Mouse (Mus musculus) kidney, embryonic 16.5 days (tissue): Measurements from ENCODE around the gene Baz1b. TPM values are rescaled to one million over a fixed set of nuclear protein-coding genes. Genes with fewer than 3 reads are reported as not detected.
A peak's percentile ranks its signal among the peaks of the same experiment; 100 is the strongest.

Experiments used
- ATAC-seq: fragments of 200-750 bp; cut with Nextera tagmentation; 2 replicates; pipeline ENCODE4 v1.8.0; 2017; ENCODE audit warnings: moderate TSS enrichment; ENCODE audit not compliant: low FRiP score, low TSS enrichment
- H3K27ac ChIP-seq: fragments of 300-500 bp; sonication (generic); 2 replicates; pipeline ENCODE4 v1.5.1; 2014; ENCODE audit warnings: low read length
- H3K27me3 ChIP-seq: fragments of 300-500 bp; sonication (generic); 2 replicates; pipeline ENCODE4 v1.6.1; 2014; ENCODE audit warnings: low read length, control low read depth, mixed read lengths; ENCODE audit not compliant: insufficient read depth
- H3K36me3 ChIP-seq: fragments of 300-500 bp; sonication (generic); 2 replicates; pipeline ENCODE4 v1.6.1; 2014; ENCODE audit warnings: low read length, control low read depth, mixed read lengths; ENCODE audit not compliant: insufficient read depth
- H3K4me1 ChIP-seq: fragments of 300-500 bp; sonication (generic); 2 replicates; pipeline ENCODE4 v1.6.1; 2014; ENCODE audit warnings: low read length, control low read depth, mixed read lengths; ENCODE audit not compliant: insufficient read depth
- H3K4me2 ChIP-seq: fragments of 300-500 bp; sonication (generic); replicated peaks from 2 replicates; pipeline ENCODE4 v1.6.1; 2014; ENCODE audit warnings: low read depth, low read length
- H3K4me3 ChIP-seq: fragments of 300-500 bp; sonication (generic); 2 replicates; pipeline ENCODE4 v1.5.1; 2014; ENCODE audit warnings: mild to moderate bottlenecking, low read length
- H3K9ac ChIP-seq: fragments of 300-500 bp; sonication (generic); replicated peaks from 2 replicates; pipeline ENCODE4 v1.6.1; 2014; ENCODE audit warnings: low read length
- H3K9me3 ChIP-seq: fragments of 300-500 bp; sonication (generic); 2 replicates; pipeline ENCODE4 v1.6.1; 2016; ENCODE audit warnings: low read length, control low read depth
- WGBS: fragments of 180-500 bp; shearing (Covaris S2); extraction: QIAGEN DNeasy Blood & Tissue Kit; methylation state at CpG from one replicate; pipeline ENCODE4 v1.1.7; 2014; 5-methylcytosine and 5-hydroxymethylcytosine counted together
- polyA plus RNA-seq: library from polyadenylated mRNA; unstranded; fragments of >200 nt; fragmentation: Nextera tagmentation; extraction: Ambion mirVana; gene quantifications from 2 replicates; pipeline ENCODE4 v1.2.1, GENCODE M21; 2015

Gene Baz1b
- polyA plus RNA-seq, 1 experiment from 2014 or later, result 33.4 TPM

DNA sequence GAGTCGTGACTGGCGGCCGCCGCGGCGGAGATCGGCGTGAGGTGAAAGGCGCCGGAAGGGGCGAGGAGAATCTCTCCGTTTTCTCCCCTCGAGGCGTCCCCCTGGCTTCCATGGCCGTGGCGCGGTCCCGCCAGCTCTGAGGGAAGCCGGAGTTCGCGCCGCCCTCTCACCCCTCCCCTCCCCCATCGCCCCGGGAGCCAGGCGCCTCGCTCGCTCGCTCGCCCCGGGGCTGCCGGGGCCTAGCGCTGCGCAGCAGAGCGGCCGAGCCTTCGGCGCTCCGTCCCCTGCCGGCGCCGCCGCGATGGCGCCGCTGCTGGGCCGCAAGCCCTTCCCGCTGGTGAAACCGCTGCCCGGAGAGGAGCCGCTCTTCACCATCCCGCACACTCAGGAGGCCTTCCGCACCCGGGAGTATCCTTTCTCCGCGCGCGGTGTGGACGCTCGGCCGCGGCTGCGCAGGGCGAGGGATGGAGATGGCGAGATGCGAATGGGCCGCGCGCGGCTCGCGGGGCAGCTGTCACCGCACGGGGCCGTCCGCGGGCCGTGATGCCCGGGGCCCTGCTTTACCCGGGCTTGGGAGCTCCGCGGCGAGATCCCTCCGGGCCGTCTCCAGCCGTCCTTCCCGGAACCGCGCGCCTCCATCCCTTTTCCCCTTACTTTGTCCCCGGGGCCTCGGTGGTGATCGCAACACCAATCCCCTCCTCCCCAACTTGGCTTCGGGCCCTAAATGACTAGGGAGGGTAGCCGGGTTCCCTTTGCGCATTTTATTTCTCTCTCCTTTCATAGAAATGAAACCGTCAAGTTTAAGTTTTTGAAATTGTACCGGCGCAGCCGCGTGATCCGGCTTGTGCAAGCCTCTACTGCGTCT lies 517 bp downstream of the Baz1b start:
- ATAC-seq, result peak; percentile 71
- no peaks in the 10 kb centered on the region for H3K9me3 ChIP-seq
- under 1% methylated on average over 69 of the region's 102 CpGs for WGBS
- peak overlapping the region; percentile 74 for H3K4me2 ChIP-seq
- peaks cover 3% of the 10 kb centered on the region; the same call in 1 of the 2 replicates for H3K36me3 ChIP-seq
- peaks cover 33% of the 10 kb centered on the region for H3K4me1 ChIP-seq
- H3K27ac ChIP-seq, result peak overlapping the region; percentile 98
- peak overlapping the region; percentile 99 for H3K9ac ChIP-seq
- H3K4me3 ChIP-seq, result peak overlapping the region; percentile 97
- H3K27me3 ChIP-seq, result no peaks in the 10 kb centered on the region

DNA sequence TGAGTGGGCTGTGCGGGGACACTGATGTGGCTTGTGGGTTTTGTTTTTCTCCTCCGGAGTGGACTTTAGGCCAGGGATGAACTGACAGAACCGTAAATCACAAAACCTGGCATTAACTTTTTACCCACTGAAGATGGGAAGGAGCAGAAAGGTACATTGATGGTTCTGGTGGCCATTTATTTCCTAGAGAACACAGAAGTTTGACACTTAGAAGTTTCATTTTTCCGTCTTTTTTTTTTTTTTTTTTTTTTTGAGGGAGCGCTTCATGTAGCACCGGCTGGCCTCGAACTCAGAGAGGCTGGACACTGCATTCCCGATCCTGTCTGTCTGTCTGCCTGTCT lies 1.1 kb downstream of the Baz1b start:
- Histone ChIP-seq H3K9ac (peak overlapping the region; percentile 99), H3K36me3 (no peaks in the 10 kb centered on the region; the same call in 1 of the 2 replicates), H3K27me3 (no peaks in the 10 kb centered on the region), H3K4me1 (peaks cover 38% of the 10 kb centered on the region), H3K4me2 (peak overlapping the region; percentile 74), H3K4me3 (peak overlapping the region; percentile 97), H3K9me3 (no peaks in the 10 kb centered on the region), H3K27ac (peak overlapping the region; percentile 98)
- no peak for ATAC-seq
- WGBS, result 0% methylated on average over 8 of the region's 8 CpGs

DNA sequence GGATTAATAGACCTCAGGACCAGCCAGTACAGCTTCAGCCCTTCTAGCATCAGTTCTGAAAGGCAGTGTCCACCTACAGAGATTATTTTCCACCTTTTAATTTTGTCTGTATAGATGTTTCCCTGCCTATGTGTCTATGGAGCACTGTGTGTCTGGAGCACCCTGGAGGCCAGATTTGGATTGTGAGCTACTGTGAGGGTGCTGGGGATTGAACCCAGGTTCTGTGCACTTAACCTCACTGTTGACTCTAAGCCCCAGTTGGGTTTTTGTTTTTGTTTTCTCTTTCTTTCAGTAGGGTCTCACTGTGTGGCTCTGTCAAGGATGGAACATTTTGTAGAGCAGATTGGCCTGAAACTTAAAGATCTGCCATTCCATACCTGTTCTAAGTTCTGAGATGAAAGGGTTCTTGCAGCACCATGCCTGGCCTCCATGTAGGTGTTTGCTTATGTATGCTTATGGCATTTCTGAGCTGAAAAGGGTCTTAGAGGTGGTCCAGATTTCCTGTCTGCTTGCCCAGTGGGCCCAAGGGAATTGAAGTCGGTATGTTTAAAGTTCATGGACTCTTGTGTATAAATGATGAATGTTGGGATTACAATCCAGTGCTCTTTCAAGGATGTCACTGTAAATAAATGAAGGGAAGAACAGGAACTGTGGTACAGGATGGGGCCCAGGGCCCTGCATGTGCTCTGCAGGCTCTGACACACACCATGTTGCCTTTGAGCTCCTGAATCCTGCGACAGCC lies 2.4 kb downstream of the Baz1b start:
- ATAC-seq, result no peak
- Histone ChIP-seq H3K27me3 (no peaks in the 10 kb centered on the region), H3K4me1 (peaks cover 38% of the 10 kb centered on the region), H3K4me2 (peak overlapping the region; percentile 74), H3K27ac (no peak overlapping the region), H3K4me3 (peak overlapping the region; percentile 97), H3K36me3 (no peaks in the 10 kb centered on the region; the same call in 1 of the 2 replicates), H3K9ac (peak overlapping the region; percentile 99), H3K9me3 (no peaks in the 10 kb centered on the region)
- WGBS, result 56% methylated on average over 2 of the region's 2 CpGs

DNA sequence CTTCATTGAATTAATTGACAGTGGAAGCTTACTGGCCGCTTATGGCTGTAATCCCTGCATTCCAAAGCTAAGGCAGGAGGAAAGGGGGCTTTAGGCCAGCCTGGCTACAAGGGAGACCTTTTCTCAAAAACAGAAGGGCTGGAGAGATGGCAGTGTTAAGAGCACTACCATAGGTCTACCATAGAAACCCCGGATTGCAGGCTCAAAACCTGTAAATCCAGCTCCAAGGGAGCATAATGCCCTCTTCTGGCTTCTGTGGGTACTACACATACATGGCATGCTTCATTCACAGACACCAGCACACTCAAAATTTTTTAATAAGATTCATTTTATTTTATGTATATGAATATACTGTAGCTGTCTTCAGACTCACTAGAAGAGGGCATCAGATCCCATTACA lies 4.6 kb downstream of the Baz1b start:
- 41% methylated on average over 2 of the region's 2 CpGs for WGBS
- no peak overlapping the region for H3K9ac ChIP-seq
- H3K27ac ChIP-seq, result no peak overlapping the region
- no peaks in the 10 kb centered on the region for H3K9me3 ChIP-seq
- no peak for ATAC-seq
- peaks cover 6% of the 10 kb centered on the region for H3K36me3 ChIP-seq
- no peak overlapping the region for H3K4me2 ChIP-seq
- H3K4me1 ChIP-seq, result peaks cover 32% of the 10 kb centered on the region
- H3K27me3 ChIP-seq, result no peaks in the 10 kb centered on the region
- no peak overlapping the region for H3K4me3 ChIP-seq

DNA sequence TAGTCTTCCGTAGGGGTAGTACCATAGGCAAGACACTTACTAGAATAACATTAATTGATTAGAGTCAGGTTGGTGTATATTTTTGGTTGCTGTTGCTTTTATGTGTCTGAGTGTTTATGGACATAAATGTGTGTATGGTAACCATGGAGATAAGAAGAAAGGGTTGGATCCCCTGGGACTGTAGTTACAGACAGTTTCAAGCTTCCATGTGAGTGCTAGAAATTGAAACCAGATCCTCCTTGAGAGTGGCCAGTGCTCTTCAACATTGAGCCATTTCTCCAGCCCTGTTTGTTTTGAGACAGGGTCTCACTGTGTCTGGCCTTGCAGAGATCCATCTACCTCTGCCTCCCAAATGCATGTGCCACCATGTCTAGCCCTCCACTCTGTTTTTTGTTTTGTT lies 5.4 kb downstream of the Baz1b start:
- Histone ChIP-seq H3K36me3 (peaks cover 6% of the 10 kb centered on the region), H3K9ac (no peak overlapping the region), H3K4me2 (no peak overlapping the region), H3K9me3 (no peaks in the 10 kb centered on the region), H3K4me1 (peaks cover 32% of the 10 kb centered on the region), H3K27ac (no peak overlapping the region), H3K4me3 (no peak overlapping the region), H3K27me3 (no peaks in the 10 kb centered on the region)
- ATAC-seq, result no peak
- WGBS, result 95% methylated on average over 1 of the region's 1 CpGs

DNA sequence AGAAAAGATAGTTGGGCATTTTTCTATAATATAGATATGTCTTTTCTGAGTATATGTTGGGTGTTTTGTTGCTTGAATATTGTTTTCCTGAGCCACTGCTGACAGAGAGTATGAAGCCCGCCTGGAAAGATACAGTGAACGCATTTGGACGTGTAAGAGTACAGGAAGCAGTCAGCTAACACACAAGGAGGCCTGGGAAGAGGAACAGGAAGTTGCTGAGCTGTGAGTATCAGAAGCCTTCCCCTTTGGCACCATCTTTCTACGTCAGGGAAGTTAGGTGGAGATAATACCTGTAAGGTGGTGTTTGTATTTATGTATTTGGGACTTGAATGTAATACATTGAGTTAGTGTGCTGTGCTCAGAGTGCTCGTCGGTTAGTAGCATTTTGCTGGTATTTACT lies 9.3 kb downstream of the Baz1b start:
- Histone ChIP-seq H3K4me3 (no peak overlapping the region), H3K27ac (no peak overlapping the region), H3K36me3 (peaks cover 33% of the 10 kb centered on the region), H3K4me1 (peaks cover 10% of the 10 kb centered on the region; the same call in 1 of the 2 replicates), H3K27me3 (no peaks in the 10 kb centered on the region), H3K9ac (no peak overlapping the region), H3K4me2 (no peak overlapping the region), H3K9me3 (no peaks in the 10 kb centered on the region)
- WGBS, result 73% methylated on average over 6 of the region's 6 CpGs
- no peak for ATAC-seq

DNA sequence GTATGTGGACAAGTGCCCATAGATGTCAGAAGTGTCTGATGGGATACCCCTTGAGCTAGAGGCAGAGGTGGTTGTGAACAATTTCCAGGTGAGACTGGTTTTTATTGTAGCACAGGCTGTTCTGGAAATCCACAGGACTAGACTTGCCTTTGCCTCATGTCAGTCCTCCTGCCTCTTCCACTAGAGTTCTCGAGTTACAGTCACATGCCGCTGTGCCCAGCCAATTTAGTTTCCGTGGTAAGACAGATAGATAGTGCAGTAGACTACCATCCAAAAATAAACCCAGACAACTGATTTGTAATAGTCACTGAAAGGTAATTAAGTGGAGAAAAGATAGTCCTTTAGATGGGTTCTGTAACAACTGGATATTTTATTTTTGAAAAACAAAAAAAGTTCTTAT lies 15.7 kb downstream of the Baz1b start:
- WGBS, result 50% methylated on average over 3 of the region's 3 CpGs
- no peak for ATAC-seq
- H3K36me3 ChIP-seq, result peaks cover 70% of the 10 kb centered on the region

DNA sequence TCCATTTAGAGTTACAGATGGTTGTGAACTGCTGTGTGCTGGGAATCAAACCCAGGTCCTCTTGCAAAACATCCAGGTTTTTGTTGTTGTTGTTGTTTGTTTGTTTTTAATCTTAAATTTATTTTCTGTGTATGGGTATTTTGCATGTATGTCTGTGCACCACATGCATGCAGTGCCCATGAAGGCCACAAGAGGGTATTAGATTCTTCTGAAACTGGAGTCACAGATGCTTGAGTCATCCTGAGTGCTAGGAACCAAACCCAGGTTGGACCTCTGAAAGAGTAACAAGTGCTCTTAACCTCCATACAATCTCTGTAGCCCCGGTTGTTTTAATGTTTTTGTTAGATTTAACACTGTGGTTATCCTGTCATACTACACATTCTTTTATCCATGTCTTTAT lies 21.1 kb downstream of the Baz1b start:
- H3K4me2 ChIP-seq, result no peak overlapping the region
- no peaks in the 10 kb centered on the region for H3K27me3 ChIP-seq
- H3K4me1 ChIP-seq, result no peaks in the 10 kb centered on the region
- peaks cover 74% of the 10 kb centered on the region for H3K36me3 ChIP-seq
- H3K27ac ChIP-seq, result no peak overlapping the region
- no peak for ATAC-seq
- no peak overlapping the region for H3K4me3 ChIP-seq
- no peaks in the 10 kb centered on the region for H3K9me3 ChIP-seq
- H3K9ac ChIP-seq, result no peak overlapping the region
- 91% methylated on average over 1 of the region's 1 CpGs for WGBS

More for the DNA sequence above, 15.7 kb downstream of the Baz1b start:
- H3K9me3 ChIP-seq, result no peaks in the 10 kb centered on the region
- no peak overlapping the region for H3K4me3 ChIP-seq
- no peaks in the 10 kb centered on the region for H3K27me3 ChIP-seq
- no peaks in the 10 kb centered on the region for H3K4me1 ChIP-seq
- H3K9ac ChIP-seq, result no peak overlapping the region
- H3K27ac ChIP-seq, result no peak overlapping the region
- no peak overlapping the region for H3K4me2 ChIP-seq

DNA sequence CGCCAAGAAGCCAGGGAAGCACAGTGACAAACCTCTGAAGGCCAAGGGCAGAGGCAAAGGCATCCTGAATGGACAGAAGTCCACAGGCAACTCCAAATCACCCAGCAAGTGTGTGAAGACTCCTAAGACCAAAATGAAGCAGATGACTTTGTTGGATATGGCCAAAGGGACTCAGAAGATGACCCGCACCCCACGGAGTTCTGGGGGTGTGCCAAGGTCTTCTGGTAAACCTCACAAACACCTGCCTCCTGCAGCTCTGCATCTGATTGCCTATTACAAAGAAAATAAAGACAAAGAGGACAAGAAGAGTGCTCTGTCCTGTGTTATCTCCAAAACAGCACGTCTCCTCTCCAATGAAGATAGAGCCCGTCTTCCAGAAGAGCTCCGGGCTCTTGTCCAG lies 29.8 kb downstream of the Baz1b start:
- WGBS, result 93% methylated on average over 6 of the region's 6 CpGs
- Histone ChIP-seq H3K36me3 (peaks cover 83% of the 10 kb centered on the region), H3K4me1 (no peaks in the 10 kb centered on the region), H3K4me3 (no peak overlapping the region), H3K27ac (no peak overlapping the region), H3K9me3 (no peaks in the 10 kb centered on the region), H3K9ac (no peak overlapping the region), H3K27me3 (no peaks in the 10 kb centered on the region), H3K4me2 (no peak overlapping the region)
- ATAC-seq, result no peak

DNA sequence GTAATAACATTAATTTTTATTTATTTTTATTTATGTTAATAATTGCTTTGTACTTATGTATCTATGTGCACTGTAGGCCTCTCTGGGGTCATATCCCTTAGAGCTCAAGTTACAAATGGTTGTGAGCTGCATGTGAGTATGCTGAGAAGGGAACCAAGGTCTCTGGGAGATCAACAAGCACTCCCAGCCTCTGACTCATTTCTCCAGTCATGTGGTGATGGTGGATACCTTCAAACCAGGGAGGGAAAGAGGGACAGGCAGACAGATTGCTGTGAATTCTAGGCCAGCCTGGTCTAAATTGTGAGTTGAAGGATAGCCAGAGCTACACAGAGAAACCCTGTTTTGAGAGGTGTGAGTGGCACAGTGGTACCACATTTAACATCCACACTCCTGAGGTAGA lies 33.9 kb downstream of the Baz1b start:
- Histone ChIP-seq H3K27me3 (no peaks in the 10 kb centered on the region), H3K4me2 (no peak overlapping the region), H3K9me3 (no peaks in the 10 kb centered on the region), H3K4me3 (no peak overlapping the region), H3K4me1 (no peaks in the 10 kb centered on the region), H3K27ac (no peak overlapping the region), H3K9ac (no peak overlapping the region), H3K36me3 (peaks cover 83% of the 10 kb centered on the region)
- ATAC-seq, result no peak
